Mouse (Mus musculus): ENCODE measurements around the gene Cct4.

DNA sequence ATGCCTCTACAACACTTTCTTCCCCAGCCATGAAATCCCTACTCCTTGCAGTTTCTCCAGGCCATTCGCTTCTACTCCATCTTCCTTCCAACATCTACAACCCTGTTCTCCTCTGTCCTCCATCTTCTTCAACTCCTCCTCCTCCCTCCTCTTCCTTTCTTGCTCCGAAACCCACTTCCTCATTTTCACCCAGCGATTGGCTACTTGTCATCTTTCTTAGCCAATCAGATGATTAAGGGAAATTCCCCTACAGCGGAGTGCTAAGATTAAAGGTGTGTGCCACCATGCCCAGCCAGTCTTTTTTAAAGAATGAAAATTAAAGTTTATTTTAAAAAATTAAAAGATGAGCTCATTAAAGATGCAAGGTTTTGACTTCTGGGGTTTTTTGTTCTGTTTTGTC is 27.6 kb downstream of the Cct4 start:
- TF ChIP-seq POLR2A (IDR thresholded peaks at IDR 0.05; ENCODE audit: control insufficient read depth, extremely low read depth, insufficient read depth, low read length, poor library complexity): no peak
- no peak for TF ChIP-seq CTCF (IDR thresholded peaks at IDR 0.05; ENCODE audit: borderline replicate concordance, control insufficient read depth, extremely low read depth, insufficient read depth, low read length, poor library complexity)
